In genomic region chr11:72362347-72362741, GRCm38 (mm10) we compare ENCODE assay signal across 9 mouse cellular contexts. TPM values are rescaled to one million over a fixed set of nuclear protein-coding genes. Genes with fewer than 3 reads are reported as not detected.
DNase-seq lines count a peak whose midpoint lies in the region; ATAC-seq and TF ChIP-seq lines count a peak whose summit lies in the region.
"Had no signal": no experiment of that assay in that cellular context is flagged by ENCODE, and none has a peak within 500 bp of the region (broad histone marks: within the 10 kb centered on the region; RNA-seq: fewer than 3 reads in every experiment).

Gene Tekt1 (minus strand): TSS chr11:72362442.

- H3K36me3 ChIP-seq in kidney, postnatal 0 days (ENCODE audit: insufficient read depth, low read length), result no peaks in the 10 kb centered on the region
- H3K36me3 ChIP-seq in embryonic facial prominence, embryonic 14.5 days (ENCODE audit: control insufficient read depth, insufficient read depth, low read length), result no peaks in the 10 kb centered on the region
- H3K36me3 ChIP-seq in hindbrain, embryonic 16.5 days (ENCODE audit: control insufficient read depth, insufficient read depth, low read length), result no peaks in the 10 kb centered on the region
- no peaks in the 10 kb centered on the region for H3K36me3 ChIP-seq in midbrain, embryonic 15.5 days (replicated peaks)

- 31% methylated on average over 10 of the region's 10 CpGs for WGBS in kidney, postnatal 0 days
- 32% methylated on average over 10 of the region's 10 CpGs for WGBS in embryonic facial prominence, embryonic 14.5 days
- WGBS in hindbrain, embryonic 16.5 days, result 34% methylated on average over 10 of the region's 10 CpGs
- 36% methylated on average over 10 of the region's 10 CpGs for WGBS in midbrain, embryonic 15.5 days

- no peak for TF ChIP-seq CTCF in kidney, postnatal 0 days (IDR thresholded peaks at IDR 0.05; ENCODE audit: low read depth)

- H3K27ac ChIP-seq in kidney, postnatal 0 days, result no peak within 1 kb of the TSS
- H3K27ac ChIP-seq in embryonic facial prominence, embryonic 14.5 days (replicated peaks; ENCODE audit: low read depth, low read length), result no peak within 1 kb of the TSS
- no peak within 1 kb of the TSS for H3K27ac ChIP-seq in hindbrain, embryonic 16.5 days (ENCODE audit: low read depth, low read length)
- peak within 1 kb of the TSS; percentile 75 for H3K27ac ChIP-seq in midbrain, embryonic 15.5 days

- peak within 1 kb of the TSS; percentile 78 for H3K4me2 ChIP-seq in kidney, postnatal 0 days (ENCODE audit: low read length)
- H3K4me2 ChIP-seq in embryonic facial prominence, embryonic 14.5 days (ENCODE audit: low read depth, low read length), result peak within 1 kb of the TSS; percentile 92
- peak within 1 kb of the TSS; percentile 86 for H3K4me2 ChIP-seq in hindbrain, embryonic 16.5 days (ENCODE audit: low read length)
- H3K4me2 ChIP-seq in midbrain, embryonic 15.5 days, result peak within 1 kb of the TSS; percentile 83

- peak within 1 kb of the TSS; percentile 31; the same call in 1 of the 2 replicates for H3K9ac ChIP-seq in kidney, postnatal 0 days (ENCODE audit: low read depth, low read length)
- H3K9ac ChIP-seq in embryonic facial prominence, embryonic 14.5 days (ENCODE audit: low read depth, low read length), result peak within 1 kb of the TSS; percentile 69
- peak within 1 kb of the TSS; percentile 66 for H3K9ac ChIP-seq in hindbrain, embryonic 16.5 days (ENCODE audit: low read depth, low read length)
- peak within 1 kb of the TSS; percentile 42 for H3K9ac ChIP-seq in midbrain, embryonic 15.5 days

- H3K9me3 ChIP-seq in kidney, postnatal 0 days (replicated peaks; ENCODE audit: low read length), result no peaks in the 10 kb centered on the region
- H3K9me3 ChIP-seq in embryonic facial prominence, embryonic 14.5 days (ENCODE audit: control insufficient read depth, low read length), result no peaks in the 10 kb centered on the region
- no peaks in the 10 kb centered on the region for H3K9me3 ChIP-seq in hindbrain, embryonic 16.5 days (ENCODE audit: control insufficient read depth, low read length)
- no peaks in the 10 kb centered on the region for H3K9me3 ChIP-seq in midbrain, embryonic 15.5 days

- DNase-seq in kidney, postnatal 0 days (ENCODE audit: low spot score), result no peak
- DNase-seq in kidney, postnatal 36 days, result no peak
- no peak for DNase-seq in embryonic facial prominence, embryonic 14.5 days (ENCODE audit: low spot score)
- DNase-seq in right cerebral cortex, postnatal 25 days, result no peak
- no peak for DNase-seq in thymus, postnatal 36 days
- DNase-seq in right cerebral cortex, adult 18-20 months, result no peak

- H3K4me1 ChIP-seq in kidney, postnatal 0 days (replicated peaks; ENCODE audit: insufficient read depth, low read length), result 0 out of 2 replicates have a peak, but pooled peaks cover 7% of the 10 kb centered on the region
- H3K4me1 ChIP-seq in embryonic facial prominence, embryonic 14.5 days (ENCODE audit: control insufficient read depth, insufficient read depth, low read length), result peaks cover 15% of the 10 kb centered on the region
- H3K4me1 ChIP-seq in hindbrain, embryonic 16.5 days (ENCODE audit: control insufficient read depth, insufficient read depth, low read depth, low read length), result peaks cover 8% of the 10 kb centered on the region
- peaks cover 13% of the 10 kb centered on the region; the same call in 1 of the 2 replicates for H3K4me1 ChIP-seq in midbrain, embryonic 15.5 days

- no peaks in the 10 kb centered on the region for H3K27me3 ChIP-seq in kidney, postnatal 0 days (ENCODE audit: insufficient read depth, low read length)
- H3K27me3 ChIP-seq in embryonic facial prominence, embryonic 14.5 days (replicated peaks; ENCODE audit: control insufficient read depth, insufficient read depth, low read length), result no peaks in the 10 kb centered on the region
- no peaks in the 10 kb centered on the region for H3K27me3 ChIP-seq in hindbrain, embryonic 16.5 days (replicated peaks; ENCODE audit: control insufficient read depth, insufficient read depth, low read length)
- H3K27me3 ChIP-seq in midbrain, embryonic 15.5 days (replicated peaks), result no peaks in the 10 kb centered on the region
- H3K27me3 ChIP-seq: Patski had no signal

- peak within 1 kb of the TSS; percentile 41 for H3K4me3 ChIP-seq in kidney, postnatal 0 days (replicated peaks; ENCODE audit: low read depth, low read length)
- H3K4me3 ChIP-seq in embryonic facial prominence, embryonic 14.5 days (ENCODE audit: low read depth, low read length), result peak within 1 kb of the TSS; percentile 48
- peak within 1 kb of the TSS; percentile 44 for H3K4me3 ChIP-seq in hindbrain, embryonic 16.5 days (ENCODE audit: low read length)
- peak within 1 kb of the TSS; percentile 49 for H3K4me3 ChIP-seq in midbrain, embryonic 15.5 days

- no peak for ATAC-seq in kidney, postnatal 0 days (replicated peaks; ENCODE audit: low FRiP score, low read depth)
- no peak for ATAC-seq in embryonic facial prominence, embryonic 14.5 days (ENCODE audit: low read depth)
- no peak for ATAC-seq in hindbrain, embryonic 16.5 days
- ATAC-seq in midbrain, embryonic 15.5 days (replicated peaks), result peak; percentile 20; the same call in 1 of the 2 replicates
- ATAC-seq: Patski had no signal

RNA-seq across cellular contexts. Expression of gene Tekt1, which starts in this region (rescaled TPM):
- 4.6 and 5.1 TPM in 2 replicates for polyA plus RNA-seq in kidney, postnatal 0 days (2015; fragmentation: Nextera tagmentation; extraction: Ambion mirVana)
- 6.2 and 12.5 TPM in 2 replicates for polyA plus RNA-seq in embryonic facial prominence, embryonic 14.5 days (2014; fragmentation: Nextera tagmentation; extraction: Ambion mirVana)
- polyA plus RNA-seq in hindbrain, embryonic 16.5 days (2015; fragmentation: Nextera tagmentation; extraction: Ambion mirVana), result 9.0 and 9.6 TPM in 2 replicates
- polyA plus RNA-seq in midbrain, embryonic 15.5 days (2015; fragmentation: Nextera tagmentation; extraction: Ambion mirVana), result 9.7 and 11.2 TPM in 2 replicates
- polyA plus RNA-seq: Patski had no signal
